Mouse (Mus musculus): Measurements from ENCODE around the gene Tspan5. TPM values are rescaled to one million over a fixed set of nuclear protein-coding genes. Genes with fewer than 3 reads are reported as not detected.
A peak's percentile ranks its signal among the peaks of the same experiment; 100 is the strongest.

Tspan5 gene
- polyA plus RNA-seq, 1 experiment, result 23.8 TPM

DNA sequence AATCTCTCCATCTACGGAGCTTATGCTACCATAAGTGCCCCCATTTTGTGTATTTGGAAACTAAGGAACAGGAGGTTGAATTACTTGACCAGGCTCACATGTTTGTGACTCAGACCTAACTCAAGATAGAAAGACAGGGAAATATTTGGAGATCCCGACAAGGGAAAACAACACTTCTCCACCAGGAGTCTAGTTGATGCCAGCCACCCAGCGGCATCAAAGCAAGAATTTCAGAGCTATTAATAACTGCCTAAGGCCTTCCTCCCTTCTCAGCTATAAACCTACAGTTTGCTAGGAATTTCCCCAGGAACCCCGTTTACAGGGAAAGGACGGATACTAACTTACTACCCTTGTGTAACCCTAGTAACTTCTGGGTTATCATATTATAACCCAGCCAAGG, 113.4 kb downstream of the Tspan5 start:
- no peak for DNase-seq
- no peaks in the 10 kb centered on the region for H3K27me3 ChIP-seq (replicated peaks; ENCODE audit: control insufficient read depth, insufficient read depth, low read length)
- WGBS, result 60% methylated on average over 5 of the region's 5 CpGs
- H3K4me1 ChIP-seq (ENCODE audit: control insufficient read depth, insufficient read depth, low read length), result no peaks in the 10 kb centered on the region; the same call in 1 of the 2 replicates
- TF ChIP-seq POLR2A (IDR thresholded peaks at IDR 0.05; ENCODE audit: low read depth, low read length) (no peak), CTCF (conservative IDR thresholded peaks at IDR 0.05; ENCODE audit: insufficient read depth, insufficient read length, low read depth, low read length) (no peak)
- H3K36me3 ChIP-seq (ENCODE audit: control insufficient read depth, insufficient read depth, low read length), result no peaks in the 10 kb centered on the region
- H3K4me3 ChIP-seq (ENCODE audit: insufficient read depth, low read depth, low read length), result no peak overlapping the region
- no peak overlapping the region for H3K27ac ChIP-seq (ENCODE audit: insufficient read depth, low read depth, low read length)

DNA sequence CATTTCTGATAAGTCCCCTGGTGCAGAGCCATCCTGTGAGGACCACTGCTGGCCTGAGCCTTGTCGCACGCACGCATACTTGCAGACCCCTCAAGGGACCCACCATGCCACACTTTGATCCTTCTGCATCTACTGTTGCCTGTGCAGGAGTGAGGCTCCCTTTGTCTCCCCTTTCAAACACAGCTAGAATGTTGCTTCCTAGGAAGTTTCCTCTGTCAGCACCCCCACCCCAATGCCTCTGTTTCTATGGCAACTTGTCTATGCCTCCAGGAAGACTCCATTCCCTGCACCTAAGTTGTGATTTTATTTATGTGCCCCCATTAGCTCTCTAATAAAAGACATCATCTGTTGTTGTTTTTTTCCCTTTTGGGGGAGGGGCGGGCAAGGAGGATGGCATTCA, 115.0 kb downstream of the Tspan5 start:
- 94% methylated on average over 4 of the region's 4 CpGs for whole genome bisulfite sequencing
- H3K4me3 ChIP-seq (ENCODE audit: insufficient read depth, low read depth, low read length), result no peak overlapping the region
- H3K36me3 ChIP-seq (ENCODE audit: control insufficient read depth, insufficient read depth, low read length), result no peaks in the 10 kb centered on the region
- no peak for DNase-seq
- TF ChIP-seq CTCF (conservative IDR thresholded peaks at IDR 0.05; ENCODE audit: insufficient read depth, insufficient read length, low read depth, low read length), result no peak
- TF ChIP-seq POLR2A (IDR thresholded peaks at IDR 0.05; ENCODE audit: low read depth, low read length), result no peak
- no peak overlapping the region for H3K27ac ChIP-seq (ENCODE audit: insufficient read depth, low read depth, low read length)
- H3K27me3 ChIP-seq (replicated peaks; ENCODE audit: control insufficient read depth, insufficient read depth, low read length), result no peaks in the 10 kb centered on the region
- H3K4me1 ChIP-seq (ENCODE audit: control insufficient read depth, insufficient read depth, low read length), result no peaks in the 10 kb centered on the region; the same call in 1 of the 2 replicates

DNA sequence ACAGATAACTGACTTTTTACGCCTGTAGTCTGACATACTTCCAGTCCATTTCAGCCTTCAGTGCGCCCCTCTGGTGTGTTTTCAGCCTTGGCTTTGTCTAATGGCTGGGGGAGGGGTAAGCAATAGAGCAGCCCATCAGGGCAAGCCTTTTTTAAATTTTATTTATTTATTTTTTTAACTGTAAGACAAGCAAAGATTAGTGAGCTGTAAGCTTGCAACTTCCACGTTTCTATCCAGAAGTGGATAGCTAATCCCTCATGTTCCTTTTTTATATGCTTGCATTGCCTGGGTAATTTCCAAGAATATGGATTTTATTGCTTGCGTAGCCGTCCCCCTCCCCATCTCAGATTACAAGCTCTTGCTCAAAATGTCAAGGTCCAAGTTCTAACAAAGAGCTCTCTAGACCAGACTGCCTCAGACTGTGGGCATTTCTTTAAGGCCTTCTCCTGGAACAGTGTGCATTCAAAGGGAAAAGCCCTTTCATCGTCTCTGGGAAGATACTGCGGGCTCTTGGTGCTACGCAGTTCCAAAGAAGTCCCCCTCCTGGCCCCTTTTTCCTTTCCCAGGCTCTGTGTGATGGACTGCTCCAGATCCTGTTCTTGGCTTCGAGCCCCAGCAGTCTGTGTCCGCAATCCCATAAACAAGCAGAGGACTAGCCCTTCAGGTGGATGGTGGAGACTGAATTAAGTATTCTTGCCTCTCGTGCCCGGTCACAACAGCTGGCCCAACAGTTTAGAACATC, 116.0 kb downstream of the Tspan5 start:
- H3K4me3 ChIP-seq (ENCODE audit: insufficient read depth, low read depth, low read length), result no peak overlapping the region
- 77% methylated on average over 12 of the region's 12 CpGs for WGBS
- H3K36me3 ChIP-seq (ENCODE audit: control insufficient read depth, insufficient read depth, low read length), result no peaks in the 10 kb centered on the region
- H3K27me3 ChIP-seq (replicated peaks; ENCODE audit: control insufficient read depth, insufficient read depth, low read length), result no peaks in the 10 kb centered on the region
- no peak for TF ChIP-seq CTCF (conservative IDR thresholded peaks at IDR 0.05; ENCODE audit: insufficient read depth, insufficient read length, low read depth, low read length)
- no peak for TF ChIP-seq POLR2A (IDR thresholded peaks at IDR 0.05; ENCODE audit: low read depth, low read length)
- H3K27ac ChIP-seq (ENCODE audit: insufficient read depth, low read depth, low read length), result no peak overlapping the region
- no peaks in the 10 kb centered on the region; the same call in 1 of the 2 replicates for H3K4me1 ChIP-seq (ENCODE audit: control insufficient read depth, insufficient read depth, low read length)
- DNase-seq, result no peak

DNA sequence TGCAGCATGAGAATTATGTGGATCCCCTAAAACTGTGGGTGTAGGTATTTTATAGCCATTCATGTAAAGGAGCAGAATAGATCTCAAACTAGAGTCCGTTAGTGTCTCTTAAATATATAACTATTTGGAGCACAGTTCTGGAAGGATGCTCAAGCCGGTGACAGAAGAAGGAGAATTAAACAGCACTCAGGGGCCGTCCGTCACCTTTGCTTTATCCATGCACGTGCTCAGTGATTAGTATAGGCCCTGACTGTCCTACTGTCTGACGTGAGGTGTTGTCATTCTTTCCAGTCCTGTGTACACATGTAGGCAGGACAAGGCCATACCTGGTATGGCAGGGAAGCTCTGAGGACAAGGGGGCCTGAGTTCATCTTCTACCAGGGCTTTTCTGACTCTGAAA, 116.7 kb downstream of the Tspan5 start:
- 94% methylated on average over 6 of the region's 6 CpGs for WGBS
- no peaks in the 10 kb centered on the region for H3K27me3 ChIP-seq (replicated peaks; ENCODE audit: control insufficient read depth, insufficient read depth, low read length)
- no peak for DNase-seq
- TF ChIP-seq CTCF (conservative IDR thresholded peaks at IDR 0.05; ENCODE audit: insufficient read depth, insufficient read length, low read depth, low read length) (no peak), POLR2A (IDR thresholded peaks at IDR 0.05; ENCODE audit: low read depth, low read length) (no peak)
- H3K4me1 ChIP-seq (ENCODE audit: control insufficient read depth, insufficient read depth, low read length), result no peaks in the 10 kb centered on the region
- no peak overlapping the region for H3K4me3 ChIP-seq (ENCODE audit: insufficient read depth, low read depth, low read length)
- H3K36me3 ChIP-seq (ENCODE audit: control insufficient read depth, insufficient read depth, low read length), result no peaks in the 10 kb centered on the region
- H3K27ac ChIP-seq (ENCODE audit: insufficient read depth, low read depth, low read length), result no peak overlapping the region

DNA sequence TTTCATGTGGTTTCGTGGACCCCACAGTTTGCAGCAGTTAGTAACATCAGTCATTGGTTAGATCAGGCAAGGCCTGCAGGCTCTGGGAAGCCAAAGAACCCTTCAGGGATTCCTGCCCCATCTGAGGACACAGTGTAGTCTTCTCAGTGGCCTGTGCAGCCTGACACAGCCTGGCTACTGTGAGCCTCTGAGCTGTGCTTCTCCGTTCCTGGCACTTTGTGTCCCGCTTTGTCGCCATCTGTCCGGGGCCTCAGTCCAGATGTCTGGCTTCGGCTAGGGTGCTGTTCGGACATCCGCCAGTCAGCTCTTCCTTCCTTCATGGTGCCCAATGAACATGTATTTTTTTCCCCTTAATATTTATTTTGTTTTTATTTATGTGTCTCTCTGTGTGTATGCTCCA, 117.2 kb downstream of the Tspan5 start:
- 90% methylated on average over 8 of the region's 8 CpGs for WGBS
- H3K4me1 ChIP-seq (ENCODE audit: control insufficient read depth, insufficient read depth, low read length), result no peaks in the 10 kb centered on the region
- TF ChIP-seq CTCF (conservative IDR thresholded peaks at IDR 0.05; ENCODE audit: insufficient read depth, insufficient read length, low read depth, low read length), result no peak
- TF ChIP-seq POLR2A (IDR thresholded peaks at IDR 0.05; ENCODE audit: low read depth, low read length), result no peak
- no peak for DNase-seq
- H3K4me3 ChIP-seq (ENCODE audit: insufficient read depth, low read depth, low read length), result no peak overlapping the region
- no peaks in the 10 kb centered on the region for H3K36me3 ChIP-seq (ENCODE audit: control insufficient read depth, insufficient read depth, low read length)
- H3K27me3 ChIP-seq (replicated peaks; ENCODE audit: control insufficient read depth, insufficient read depth, low read length), result no peaks in the 10 kb centered on the region
- H3K27ac ChIP-seq (ENCODE audit: insufficient read depth, low read depth, low read length), result no peak overlapping the region

DNA sequence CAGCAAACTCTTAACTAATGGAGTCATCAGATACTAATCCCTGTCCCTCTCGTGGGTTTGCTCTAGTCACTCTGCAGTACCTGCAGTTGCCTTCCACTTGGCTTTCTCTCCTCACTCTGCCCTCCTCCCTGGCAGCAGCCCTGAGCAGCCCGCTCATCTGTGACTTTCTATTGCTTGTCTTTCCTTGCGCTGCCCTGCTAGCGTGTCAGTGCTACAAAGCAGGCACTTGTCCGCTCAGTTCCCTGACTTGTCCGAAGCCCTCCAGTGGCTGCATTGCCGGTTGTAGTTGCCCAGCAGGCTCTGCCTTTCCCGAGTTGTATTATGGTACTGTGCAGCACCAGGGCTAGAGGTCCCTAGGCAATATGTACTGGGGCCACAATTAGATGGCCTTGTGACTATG, 117.7 kb downstream of the Tspan5 start:
- H3K36me3 ChIP-seq (ENCODE audit: control insufficient read depth, insufficient read depth, low read length), result no peaks in the 10 kb centered on the region
- H3K27ac ChIP-seq (ENCODE audit: insufficient read depth, low read depth, low read length), result no peak overlapping the region
- no peaks in the 10 kb centered on the region for H3K4me1 ChIP-seq (ENCODE audit: control insufficient read depth, insufficient read depth, low read length)
- peak; percentile 31 for DNase-seq
- no peak overlapping the region for H3K4me3 ChIP-seq (ENCODE audit: insufficient read depth, low read depth, low read length)
- H3K27me3 ChIP-seq (replicated peaks; ENCODE audit: control insufficient read depth, insufficient read depth, low read length), result no peaks in the 10 kb centered on the region
- WGBS, result 34% methylated on average over 8 of the region's 8 CpGs
- TF ChIP-seq CTCF (conservative IDR thresholded peaks at IDR 0.05; ENCODE audit: insufficient read depth, insufficient read length, low read depth, low read length) (no peak), POLR2A (IDR thresholded peaks at IDR 0.05; ENCODE audit: low read depth, low read length) (no peak)

DNA sequence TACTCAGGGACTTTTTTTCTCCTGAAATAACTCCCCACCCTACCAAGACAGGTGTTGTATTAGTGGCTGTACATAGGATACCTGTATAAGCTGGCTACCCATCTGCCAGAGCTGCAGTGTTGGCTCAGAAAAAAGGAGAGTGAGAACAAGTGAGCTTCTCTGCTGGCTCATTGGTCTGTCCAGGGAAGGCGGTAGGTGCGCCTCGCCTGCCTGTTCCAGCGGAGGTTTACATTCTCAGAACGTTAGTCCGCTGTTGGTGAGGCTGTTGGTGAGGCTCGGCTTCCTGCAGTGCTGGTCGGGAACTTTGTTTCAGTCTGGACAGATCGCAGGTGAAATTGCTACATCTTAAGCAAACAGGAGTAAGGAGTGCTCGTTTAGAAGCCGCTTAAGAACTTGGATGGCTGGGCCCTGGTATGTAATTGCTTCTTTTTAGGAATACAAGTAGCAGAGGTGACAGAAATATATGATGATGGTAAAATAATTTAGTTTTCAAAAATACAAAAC, 118.3 kb downstream of the Tspan5 start:
- H3K27me3 ChIP-seq (replicated peaks; ENCODE audit: control insufficient read depth, insufficient read depth, low read length), result no peaks in the 10 kb centered on the region
- H3K4me3 ChIP-seq (ENCODE audit: insufficient read depth, low read depth, low read length), result no peak overlapping the region
- no peak overlapping the region for H3K27ac ChIP-seq (ENCODE audit: insufficient read depth, low read depth, low read length)
- no peaks in the 10 kb centered on the region for H3K4me1 ChIP-seq (ENCODE audit: control insufficient read depth, insufficient read depth, low read length)
- WGBS, result 85% methylated on average over 11 of the region's 11 CpGs
- no peak for TF ChIP-seq POLR2A (IDR thresholded peaks at IDR 0.05; ENCODE audit: low read depth, low read length)
- no peak for DNase-seq
- H3K36me3 ChIP-seq (ENCODE audit: control insufficient read depth, insufficient read depth, low read length), result no peaks in the 10 kb centered on the region
